Mouse (Mus musculus) C2C12 (cell line): ENCODE results near the gene Aip.

Source experiments
- CEBPB ChIP-seq: IDR thresholded peaks from one replicate; pipeline ENCODE4 v1.6.1; 2011; ENCODE audit warnings: low read depth, mild to moderate bottlenecking, control low read depth, moderate library complexity
- CTCF ChIP-seq: IDR thresholded peaks from one replicate; pipeline ENCODE4 v1.5.1; 2011; ENCODE audit not compliant: control insufficient read depth, insufficient read depth, insufficient read length
- MAX ChIP-seq: IDR thresholded peaks from one replicate; pipeline ENCODE4 v1.6.1; 2011; ENCODE audit warnings: mild to moderate bottlenecking, control low read depth
- MYOD1 ChIP-seq: IDR thresholded peaks from one replicate; pipeline ENCODE4 v1.6.1; 2011; ENCODE audit warnings: low read depth; ENCODE audit not compliant: control insufficient read depth, insufficient read length
- MYOG ChIP-seq: IDR thresholded peaks from one replicate; pipeline ENCODE4 v1.6.1; 2011; ENCODE audit not compliant: control insufficient read depth, insufficient read length; ENCODE audit errors: extremely low read depth
- USF1 ChIP-seq: IDR thresholded peaks from one replicate; pipeline ENCODE4 v1.6.1; 2011; ENCODE audit warnings: low read depth, mild to moderate bottlenecking, control low read depth, moderate library complexity

- TF ChIP-seq CTCF (no peak), USF1 (no peak), MYOD1 (no peak), MAX (no peak), CEBPB (no peak), MYOG (no peak)
Observed at GRCm38 (mm10) chr19:4093772-4094171, 31.9 kb downstream of the Aip start.
